Mouse (Mus musculus) midbrain, postnatal 0 days (tissue): ENCODE data around the gene Gm1113. TPM values are rescaled to one million over a fixed set of nuclear protein-coding genes. Genes with fewer than 3 reads are reported as not detected.
A peak's percentile ranks its signal among the peaks of the same experiment; 100 is the strongest.

Source experiments
- ATAC-seq: fragments of 200-750 bp; cut with Nextera tagmentation; 2 replicates; pipeline ENCODE4 v1.8.0; 2017; ENCODE audit warnings: moderate number of reproducible peaks, mild to moderate bottlenecking, moderate TSS enrichment, moderate library complexity; ENCODE audit not compliant: low FRiP score
- DNase-seq: peaks from one replicate; pipeline ENCODE4 v3.0.0-alpha.2; 2015; ENCODE audit warnings: low spot score
- H3K27ac ChIP-seq: fragments of 300-500 bp; sonication (generic); 2 replicates; pipeline ENCODE4 v1.5.1; 2014; ENCODE audit warnings: low read depth, mild to moderate bottlenecking, low read length, mixed read lengths
- H3K27me3 ChIP-seq: fragments of 300-500 bp; sonication (generic); 2 replicates; pipeline ENCODE4 v1.6.1; 2014; ENCODE audit warnings: low read length, control low read depth, mixed read lengths; ENCODE audit not compliant: insufficient read depth
- H3K36me3 ChIP-seq: fragments of 300-500 bp; sonication (generic); 2 replicates; pipeline ENCODE4 v1.6.1; 2014; ENCODE audit warnings: low read length, control low read depth, mixed read lengths; ENCODE audit not compliant: insufficient read depth
- H3K4me1 ChIP-seq: fragments of 300-500 bp; sonication (generic); 2 replicates; pipeline ENCODE4 v1.6.1; 2014; ENCODE audit warnings: mild to moderate bottlenecking, control low read depth, antibody characterized with exemption, low read length, mixed read lengths; ENCODE audit not compliant: insufficient read depth
- H3K4me2 ChIP-seq: fragments of 300-500 bp; sonication (generic); 2 replicates; pipeline ENCODE4 v1.6.1; 2014; ENCODE audit warnings: low read depth, mild to moderate bottlenecking, low read length, mixed read lengths; ENCODE audit not compliant: poor library complexity, severe bottlenecking
- H3K4me3 ChIP-seq: fragments of 300-500 bp; sonication (generic); 2 replicates; pipeline ENCODE4 v1.5.1; 2014; ENCODE audit warnings: low read depth, mild to moderate bottlenecking, low read length, moderate library complexity
- H3K9ac ChIP-seq: fragments of 300-500 bp; sonication (generic); replicated peaks from 2 replicates; pipeline ENCODE4 v1.6.1; 2014; ENCODE audit warnings: mild to moderate bottlenecking, low read length, moderate library complexity, mixed read lengths; ENCODE audit not compliant: poor library complexity, severe bottlenecking
- H3K9me3 ChIP-seq: fragments of 300-500 bp; sonication (generic); 2 replicates; pipeline ENCODE4 v1.6.1; 2016; ENCODE audit warnings: low read length, control low read depth
- CTCF ChIP-seq: IDR thresholded peaks from 2 replicates; pipeline ENCODE4 v1.5.1; 2016; ENCODE audit warnings: antibody characterized with exemption, mild to moderate bottlenecking
- WGBS: fragments of 180-500 bp; shearing (Covaris S2); extraction: QIAGEN DNeasy Blood & Tissue Kit; methylation state at CpG from one replicate; pipeline ENCODE4 v1.1.7; 2014; 5-methylcytosine and 5-hydroxymethylcytosine counted together
- polyA plus RNA-seq: library from polyadenylated mRNA; unstranded; fragments of >200 nt; fragmentation: Nextera tagmentation; extraction: Ambion mirVana; gene quantifications from 2 replicates; pipeline ENCODE4 v1.2.1, GENCODE M21; 2015
- total RNA-seq: library from RNA; depleted of rRNA; stranded (reverse); fragments of >200 nt; gene quantifications from 2 replicates; pipeline ENCODE4 v1.2.3, GENCODE M21; 2014

Gm1113 gene
- total and polyA plus RNA-seq, 2 experiments from 2014 or later = not detected

GRCm38 (mm10) chr9:35558257-35559008 is 40.4 kb upstream of the Gm1113 start, which contains the start of the genes Ddx25 and Pus3:
Gene Ddx25 (minus strand): TSS chr9:35558528.
Gene Pus3 (plus strand): TSS chr9:35558595.
- peak within 1 kb of the TSS; percentile 82 for H3K27ac ChIP-seq
- H3K9ac ChIP-seq = peak within 1 kb of the TSS; percentile 67
- peak within 1 kb of the TSS; percentile 54 for H3K4me3 ChIP-seq
- no peak for TF ChIP-seq CTCF
- peak; percentile 82 for DNase-seq
- no peaks in the 10 kb centered on the region for H3K27me3 ChIP-seq
- under 1% methylated on average over 53 of the region's 59 CpGs for WGBS
- H3K36me3 ChIP-seq = peaks cover 18% of the 10 kb centered on the region
- H3K4me2 ChIP-seq = peak within 1 kb of the TSS; percentile 88
- peaks cover 5% of the 10 kb centered on the region; the same call in 1 of the 2 replicates for H3K4me1 ChIP-seq
- no peaks in the 10 kb centered on the region for H3K9me3 ChIP-seq
- peak; percentile 88 for ATAC-seq

DNA sequence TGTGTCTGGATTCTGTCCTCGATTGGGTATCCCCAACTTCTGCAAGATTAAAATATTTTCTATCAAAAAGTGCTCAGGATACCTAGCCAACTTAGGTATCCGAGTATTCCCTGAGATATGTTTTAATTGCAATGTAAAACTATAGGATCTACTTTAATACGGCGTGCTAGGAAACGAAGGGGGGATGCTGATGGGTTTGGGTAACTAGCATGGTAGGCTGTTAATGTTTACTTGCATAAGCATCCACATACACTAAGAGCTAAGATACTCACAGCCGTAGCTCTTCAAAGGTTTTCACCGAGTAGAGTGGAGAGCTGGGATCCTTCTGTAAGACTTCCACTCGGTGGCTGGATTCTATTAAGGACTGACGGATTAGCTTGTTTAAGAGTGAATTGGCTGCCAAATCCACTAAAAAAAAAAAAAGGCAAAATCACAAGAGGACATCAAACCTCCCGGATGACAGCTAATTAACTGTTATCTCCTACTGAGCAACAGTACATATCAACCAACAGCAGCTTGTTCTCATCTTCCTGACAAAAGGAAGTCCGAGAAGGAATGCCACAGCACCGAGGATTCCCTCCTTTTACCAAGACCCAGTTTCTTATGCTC is 38.5 kb upstream of the Gm1113 start:
- H3K36me3 ChIP-seq = peaks cover 21% of the 10 kb centered on the region
- H3K27me3 ChIP-seq = no peaks in the 10 kb centered on the region
- no peak for DNase-seq
- ATAC-seq = no peak
- WGBS = 72% methylated on average over 12 of the region's 12 CpGs
- H3K9me3 ChIP-seq = no peaks in the 10 kb centered on the region
- TF ChIP-seq CTCF = no peak
- peaks cover 5% of the 10 kb centered on the region; the same call in 1 of the 2 replicates for H3K4me1 ChIP-seq
- H3K9ac ChIP-seq = no peak overlapping the region
- H3K4me2 ChIP-seq = peak overlapping the region; percentile 88
- H3K27ac ChIP-seq = no peak overlapping the region
- H3K4me3 ChIP-seq = no peak overlapping the region

GRCm38 (mm10) chr9:35548455-35548854 is 30.4 kb upstream of the Gm1113 start:
- DNase-seq (no peak), ATAC-seq (no peak)
- 87% methylated on average over 9 of the region's 9 CpGs for WGBS
- Histone ChIP-seq H3K4me1 (no peaks in the 10 kb centered on the region), H3K27ac (no peak overlapping the region), H3K9ac (no peak overlapping the region), H3K4me2 (no peak overlapping the region), H3K9me3 (no peaks in the 10 kb centered on the region), H3K27me3 (no peaks in the 10 kb centered on the region), H3K36me3 (peaks cover 48% of the 10 kb centered on the region), H3K4me3 (no peak overlapping the region)
- no peak for TF ChIP-seq CTCF

GRCm38 (mm10) chr9:35546745-35547144 is 28.7 kb upstream of the Gm1113 start:
- Histone ChIP-seq H3K36me3 (peaks cover 47% of the 10 kb centered on the region), H3K4me3 (no peak overlapping the region), H3K9me3 (no peaks in the 10 kb centered on the region), H3K4me2 (no peak overlapping the region), H3K27me3 (no peaks in the 10 kb centered on the region), H3K4me1 (no peaks in the 10 kb centered on the region), H3K27ac (no peak overlapping the region), H3K9ac (no peak overlapping the region)
- DNase-seq = no peak
- no peak for ATAC-seq
- TF ChIP-seq CTCF = no peak
- 90% methylated on average over 9 of the region's 9 CpGs for WGBS

DNA sequence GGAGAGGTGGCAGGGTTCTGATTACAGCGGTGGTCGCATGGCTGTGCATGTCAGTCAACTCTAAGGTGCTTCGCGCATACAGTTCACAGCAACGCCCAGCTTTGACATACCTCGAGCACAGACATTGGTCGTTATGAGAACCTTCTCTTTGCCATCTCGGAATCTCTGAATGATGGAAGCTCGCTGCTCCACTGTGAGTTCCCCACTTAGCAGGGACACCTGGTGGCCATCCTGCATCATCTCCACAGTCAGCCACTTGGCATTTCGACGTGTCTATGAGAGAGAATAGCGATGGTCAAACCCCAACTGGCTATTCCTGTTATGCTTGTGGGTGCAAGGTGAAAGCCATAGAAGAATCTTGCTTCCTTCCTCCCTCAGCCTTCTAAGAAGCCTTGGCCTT is 27.6 kb upstream of the Gm1113 start:
- 69% methylated on average over 12 of the region's 12 CpGs for WGBS
- no peaks in the 10 kb centered on the region for H3K27me3 ChIP-seq
- ATAC-seq (no peak), DNase-seq (peak; percentile 20)
- H3K4me1 ChIP-seq = no peaks in the 10 kb centered on the region
- no peak overlapping the region for H3K4me2 ChIP-seq
- H3K27ac ChIP-seq = no peak overlapping the region
- H3K4me3 ChIP-seq = no peak overlapping the region
- no peak overlapping the region for H3K9ac ChIP-seq
- H3K9me3 ChIP-seq = no peaks in the 10 kb centered on the region
- peaks cover 49% of the 10 kb centered on the region for H3K36me3 ChIP-seq
- TF ChIP-seq CTCF = peak; percentile 69

DNA sequence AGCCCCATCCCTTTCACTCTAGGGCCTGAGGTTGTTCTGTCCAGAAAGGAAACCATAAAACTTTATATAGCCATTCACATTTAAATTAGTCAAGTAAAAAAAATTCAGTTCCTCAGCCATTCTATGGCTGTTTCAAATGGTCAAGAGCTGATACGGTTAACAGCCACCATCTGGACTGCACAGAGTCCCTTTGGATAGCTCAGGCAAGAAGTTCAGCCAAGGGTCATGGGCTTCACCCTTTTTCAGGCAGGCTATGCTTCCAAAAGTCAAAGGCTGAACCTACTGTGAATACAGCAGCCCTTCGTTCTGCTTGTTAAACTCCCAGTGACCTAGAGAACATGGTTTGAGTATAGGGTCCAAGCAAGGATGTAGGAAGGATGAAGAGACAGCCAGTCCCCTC is 26.6 kb upstream of the Gm1113 start:
- H3K36me3 ChIP-seq = peaks cover 53% of the 10 kb centered on the region
- H3K9ac ChIP-seq = no peak overlapping the region
- 88% methylated on average over 2 of the region's 2 CpGs for WGBS
- H3K4me3 ChIP-seq = no peak overlapping the region
- no peak for TF ChIP-seq CTCF
- H3K27ac ChIP-seq = no peak overlapping the region
- ATAC-seq (no peak), DNase-seq (no peak)
- no peaks in the 10 kb centered on the region for H3K4me1 ChIP-seq
- H3K9me3 ChIP-seq = no peaks in the 10 kb centered on the region
- no peak overlapping the region for H3K4me2 ChIP-seq
- no peaks in the 10 kb centered on the region for H3K27me3 ChIP-seq
